ENCODE assay signal across 28 mouse cellular contexts in the genomic region with DNA sequence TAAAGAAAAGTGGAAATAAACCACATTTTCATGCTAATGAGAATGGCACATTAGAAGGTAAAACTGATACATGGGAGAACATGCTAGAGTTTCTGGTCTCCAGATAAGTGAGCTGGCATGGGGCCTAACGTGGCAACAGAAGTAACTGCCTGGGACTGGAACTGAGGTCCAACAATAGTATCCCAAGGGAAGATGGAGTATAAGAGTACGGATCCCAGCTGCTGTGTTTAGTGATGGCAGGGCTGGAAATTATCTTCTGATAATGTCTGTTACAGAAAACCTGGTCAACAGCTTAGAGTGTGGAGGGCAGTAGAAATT. TPM values are rescaled to one million over a fixed set of nuclear protein-coding genes. Genes with fewer than 3 reads are reported as not detected.
DNase-seq lines count a peak whose midpoint lies in the region; ATAC-seq and TF ChIP-seq lines count a peak whose summit lies in the region.
"Had no signal": no experiment of that assay in that cellular context is flagged by ENCODE, and none has a peak within 500 bp of the region (broad histone marks: within the 10 kb centered on the region; RNA-seq: fewer than 3 reads in every experiment).

No protein-coding gene starts in this region.

- 73% methylated on average over 2 of the region's 2 CpGs for WGBS in intestine, embryonic 15.5 days
- 76% methylated on average over 2 of the region's 2 CpGs for WGBS in intestine, embryonic 16.5 days
- 49% methylated on average over 2 of the region's 2 CpGs for WGBS in lung, embryonic 14.5 days
- WGBS in stomach, embryonic 15.5 days, result 66% methylated on average over 2 of the region's 2 CpGs

- peak overlapping the region; percentile 19; the same call in 1 of the 2 replicates for H3K27ac ChIP-seq in intestine, embryonic 15.5 days
- H3K27ac ChIP-seq in intestine, embryonic 16.5 days (ENCODE audit: low read length), result no peak overlapping the region
- H3K27ac ChIP-seq in lung, embryonic 14.5 days (ENCODE audit: low read depth), result no peak overlapping the region
- peak overlapping the region; percentile 28; the same call in 1 of the 2 replicates for H3K27ac ChIP-seq in stomach, embryonic 15.5 days
- H3K27ac ChIP-seq: embryonic facial prominence, embryonic 13.5 days; forebrain, embryonic 10.5 days; forebrain, embryonic 15.5 days; heart, embryonic 10.5 days; heart, embryonic 15.5 days; hindbrain, embryonic 12.5 days; hindbrain, postnatal 0 days; liver, embryonic 15.5 days; macrophage; midbrain, embryonic 13.5 days; neural tube, embryonic 13.5 days had no signal

- no peak for ATAC-seq in intestine, embryonic 15.5 days
- no peak for ATAC-seq in intestine, embryonic 16.5 days
- no peak for ATAC-seq in lung, embryonic 14.5 days (ENCODE audit: insufficient read depth)
- ATAC-seq in stomach, embryonic 15.5 days (ENCODE audit: insufficient read depth, low FRiP score, low read depth), result no peak
- ATAC-seq: CD4-positive, CD25-positive, alpha-beta regulatory T cell, adult 4 months; forebrain, embryonic 15.5 days; hindbrain, postnatal 0 days; intestine, postnatal 0 days; midbrain, embryonic 13.5 days had no signal

- 0 out of 2 replicates have a peak, but pooled peaks cover 2% of the 10 kb centered on the region for H3K4me1 ChIP-seq in intestine, embryonic 15.5 days (replicated peaks)
- no peaks in the 10 kb centered on the region; the same call in 1 of the 2 replicates for H3K4me1 ChIP-seq in intestine, embryonic 16.5 days (ENCODE audit: control insufficient read depth, insufficient read depth, low read length)
- H3K4me1 ChIP-seq in lung, embryonic 14.5 days (ENCODE audit: insufficient read depth), result no peaks in the 10 kb centered on the region
- no peaks in the 10 kb centered on the region; the same call in 1 of the 2 replicates for H3K4me1 ChIP-seq in stomach, embryonic 15.5 days
- H3K4me1 ChIP-seq: embryonic facial prominence, embryonic 13.5 days; forebrain, embryonic 10.5 days; forebrain, embryonic 15.5 days; hindbrain, embryonic 12.5 days; liver, embryonic 15.5 days; midbrain, embryonic 13.5 days; neural tube, embryonic 13.5 days had no signal

- no peaks in the 10 kb centered on the region for H3K36me3 ChIP-seq in intestine, embryonic 15.5 days
- H3K36me3 ChIP-seq in intestine, embryonic 16.5 days (ENCODE audit: control insufficient read depth, insufficient read depth, low read length), result no peaks in the 10 kb centered on the region
- H3K36me3 ChIP-seq in lung, embryonic 14.5 days (ENCODE audit: insufficient read depth), result no peaks in the 10 kb centered on the region
- no peaks in the 10 kb centered on the region for H3K36me3 ChIP-seq in stomach, embryonic 15.5 days
- H3K36me3 ChIP-seq: embryonic facial prominence, embryonic 13.5 days; forebrain, embryonic 10.5 days; forebrain, embryonic 15.5 days; heart, embryonic 10.5 days; heart, embryonic 15.5 days; hindbrain, embryonic 12.5 days; liver, embryonic 15.5 days; midbrain, embryonic 13.5 days; neural tube, embryonic 13.5 days had no signal

- no peak overlapping the region for H3K4me2 ChIP-seq in intestine, embryonic 15.5 days (replicated peaks)
- no peak overlapping the region for H3K4me2 ChIP-seq in intestine, embryonic 16.5 days (ENCODE audit: low read depth, low read length)
- H3K4me2 ChIP-seq in lung, embryonic 14.5 days, result no peak overlapping the region
- H3K4me2 ChIP-seq in stomach, embryonic 15.5 days, result no peak overlapping the region
- H3K4me2 ChIP-seq: embryonic facial prominence, embryonic 13.5 days; forebrain, embryonic 15.5 days; heart, embryonic 15.5 days; hindbrain, embryonic 12.5 days; liver, embryonic 15.5 days; midbrain, embryonic 13.5 days; neural tube, embryonic 13.5 days had no signal

- no peak for TF ChIP-seq CTCF in lung, embryonic 14.5 days (IDR thresholded peaks at IDR 0.05; ENCODE audit: low read depth)

- H3K4me3 ChIP-seq in intestine, embryonic 15.5 days (replicated peaks), result no peak overlapping the region
- no peak overlapping the region for H3K4me3 ChIP-seq in intestine, embryonic 16.5 days (ENCODE audit: low read length)
- no peak overlapping the region for H3K4me3 ChIP-seq in lung, embryonic 14.5 days (ENCODE audit: low read depth, low read length)
- no peak overlapping the region for H3K4me3 ChIP-seq in stomach, embryonic 15.5 days (replicated peaks)
- H3K4me3 ChIP-seq: embryonic facial prominence, embryonic 13.5 days; forebrain, embryonic 10.5 days; forebrain, embryonic 15.5 days; heart, embryonic 10.5 days; heart, embryonic 15.5 days; hindbrain, embryonic 12.5 days; liver, embryonic 15.5 days; midbrain, embryonic 13.5 days; neural tube, embryonic 13.5 days had no signal

- no peaks in the 10 kb centered on the region for H3K9me3 ChIP-seq in intestine, embryonic 15.5 days
- H3K9me3 ChIP-seq in intestine, embryonic 16.5 days (ENCODE audit: control insufficient read depth, low read length), result no peaks in the 10 kb centered on the region
- no peaks in the 10 kb centered on the region for H3K9me3 ChIP-seq in lung, embryonic 14.5 days (ENCODE audit: low read depth, low read length)
- H3K9me3 ChIP-seq in stomach, embryonic 15.5 days, result no peaks in the 10 kb centered on the region
- H3K9me3 ChIP-seq: embryonic facial prominence, embryonic 13.5 days; forebrain, embryonic 10.5 days; forebrain, embryonic 15.5 days; heart, embryonic 10.5 days; heart, embryonic 15.5 days; hindbrain, embryonic 12.5 days; liver, embryonic 15.5 days; midbrain, embryonic 13.5 days; neural tube, embryonic 13.5 days had no signal

- DNase-seq in kidney, postnatal 10 days, result peak; percentile 32
- DNase-seq in kidney, postnatal 25 days, result no peak
- DNase-seq in lung, embryonic 14.5 days, result peak; percentile 30
- no peak for DNase-seq in lung, adult 18-20 months
- DNase-seq in T-cell, adult 2 months (ENCODE audit: low spot score), result no peak
- DNase-seq: adrenal gland, postnatal 25 days; cerebellum, adult 11-12 months; cerebellum, adult 9-11 months; embryo, embryonic 11 days; heart, postnatal 36 days; spleen, adult 18-20 months had no signal

- no peaks in the 10 kb centered on the region for H3K27me3 ChIP-seq in intestine, embryonic 15.5 days (replicated peaks)
- H3K27me3 ChIP-seq in intestine, embryonic 16.5 days (replicated peaks; ENCODE audit: control insufficient read depth, insufficient read depth, low read length), result no peaks in the 10 kb centered on the region
- H3K27me3 ChIP-seq in lung, embryonic 14.5 days (ENCODE audit: insufficient read depth, low read length), result no peaks in the 10 kb centered on the region
- no peaks in the 10 kb centered on the region for H3K27me3 ChIP-seq in stomach, embryonic 15.5 days (replicated peaks)
- H3K27me3 ChIP-seq: embryonic facial prominence, embryonic 13.5 days; forebrain, embryonic 15.5 days; heart, embryonic 15.5 days; hindbrain, embryonic 12.5 days; midbrain, embryonic 13.5 days; neural tube, embryonic 13.5 days had no signal

- no peak overlapping the region for H3K9ac ChIP-seq in intestine, embryonic 15.5 days
- H3K9ac ChIP-seq in intestine, embryonic 16.5 days (ENCODE audit: low read depth, low read length), result no peak overlapping the region
- H3K9ac ChIP-seq in lung, embryonic 14.5 days, result no peak overlapping the region
- no peak overlapping the region for H3K9ac ChIP-seq in stomach, embryonic 15.5 days
- H3K9ac ChIP-seq: embryonic facial prominence, embryonic 13.5 days; forebrain, embryonic 15.5 days; heart, embryonic 15.5 days; hindbrain, embryonic 12.5 days; liver, embryonic 15.5 days; midbrain, embryonic 13.5 days; neural tube, embryonic 13.5 days had no signal

RNA-seq across cellular contexts. Expression of a gene that starts 2.7 kb away (rescaled TPM):
- polyA plus RNA-seq in intestine, embryonic 15.5 days (2015; fragmentation: Nextera tagmentation; extraction: Ambion mirVana), result 0.09 TPM in 1 of 2 replicates, not detected in the other
- not detected in 2 replicates for polyA plus RNA-seq in intestine, embryonic 16.5 days (2015; fragmentation: Nextera tagmentation; extraction: Ambion mirVana)
- polyA plus RNA-seq in lung, embryonic 14.5 days (2014; fragmentation: Nextera tagmentation; extraction: Ambion mirVana), result not detected in 2 replicates
- not detected in 2 replicates for polyA plus RNA-seq in stomach, embryonic 15.5 days (2015; fragmentation: Nextera tagmentation; extraction: Ambion mirVana)
- polyA plus RNA-seq: CD4-positive, CD25-positive, alpha-beta regulatory T cell, adult 4 months; embryonic facial prominence, embryonic 13.5 days; heart, embryonic 10.5 days; heart, embryonic 15.5 days; intestine, postnatal 0 days; liver, adult 2 months; liver, embryonic 15.5 days; macrophage had no signal

RNA-seq across cellular contexts. Expression of a gene that starts 9.5 kb away (rescaled TPM):
- 8.4 and 11.9 TPM in 2 replicates for polyA plus RNA-seq in intestine, embryonic 15.5 days (2015; fragmentation: Nextera tagmentation; extraction: Ambion mirVana)
- polyA plus RNA-seq in intestine, embryonic 16.5 days (2015; fragmentation: Nextera tagmentation; extraction: Ambion mirVana), result 1.7 and 6.2 TPM in 2 replicates
- 7.2 and 7.8 TPM in 2 replicates for polyA plus RNA-seq in lung, embryonic 14.5 days (2014; fragmentation: Nextera tagmentation; extraction: Ambion mirVana)
- polyA plus RNA-seq in stomach, embryonic 15.5 days (2015; fragmentation: Nextera tagmentation; extraction: Ambion mirVana), result 8.0 and 8.1 TPM in 2 replicates

RNA-seq across cellular contexts. Expression of a gene that starts 28.5 kb away (rescaled TPM):
- 19.6 and 20.6 TPM in 2 replicates for polyA plus RNA-seq in intestine, embryonic 15.5 days (2015; fragmentation: Nextera tagmentation; extraction: Ambion mirVana)
- polyA plus RNA-seq in intestine, embryonic 16.5 days (2015; fragmentation: Nextera tagmentation; extraction: Ambion mirVana), result 19.2 and 20.1 TPM in 2 replicates
- polyA plus RNA-seq in lung, embryonic 14.5 days (2014; fragmentation: Nextera tagmentation; extraction: Ambion mirVana), result 15.8 and 17.3 TPM in 2 replicates
- 21.5 and 22.2 TPM in 2 replicates for polyA plus RNA-seq in stomach, embryonic 15.5 days (2015; fragmentation: Nextera tagmentation; extraction: Ambion mirVana)

Comparison
In these comparisons a context has a peak if more than half of its experiments do, and no peak if none do; other contexts are left out.
1. H3K27ac ChIP-seq: peak in intestine, embryonic 15.5 days (single experiment) and stomach, embryonic 15.5 days (single experiment); none in intestine, embryonic 16.5 days (single experiment) and lung, embryonic 14.5 days (single experiment).
2. DNase-seq: peak in kidney, postnatal 10 days (single experiment) and lung, embryonic 14.5 days (single experiment); none in kidney, postnatal 25 days (0 of 2), lung, adult 18-20 months (0 of 2) and T-cell, adult 2 months (single experiment).